Mouse (Mus musculus) ES-E14 (cell line): Measurements from ENCODE around the gene Pth1r. TPM values are rescaled to one million over a fixed set of nuclear protein-coding genes. Genes with fewer than 3 reads are reported as not detected.

Experiments
- DNase-seq: peaks from one replicate; pipeline ENCODE4 v3.0.0-alpha.2; 2013; ENCODE audit warnings: low read depth, low spot score
- H3K27ac ChIP-seq: 2 replicates; pipeline ENCODE4 v1.5.1; 2012; ENCODE audit warnings: low read depth, mild to moderate bottlenecking, low read length, moderate library complexity, mixed read lengths; ENCODE audit not compliant: poor library complexity, insufficient read depth, severe bottlenecking
- H3K36me3 ChIP-seq: 2 replicates; pipeline ENCODE4 v1.6.1; 2012; ENCODE audit warnings: mild to moderate bottlenecking, low read length, moderate library complexity, mixed read lengths; ENCODE audit not compliant: control insufficient read depth, poor library complexity, insufficient read depth, severe bottlenecking
- H3K4me1 ChIP-seq, 2 experiments: fragments of 150-350 bp in 1 of 2; sonication (generic) in 1 of 2; 2 replicates each; pipeline ENCODE4 v1.6.1; 2012; ENCODE audit warnings: low read length in 2 of 2, mild to moderate bottlenecking in 1 of 2, mixed read lengths in 1 of 2; ENCODE audit not compliant: control insufficient read depth in 2 of 2, insufficient read depth in 2 of 2, poor library complexity in 1 of 2
- H3K4me3 ChIP-seq, 2 experiments: fragments of 150-350 bp in 1 of 2; sonication (generic) in 1 of 2; 2 replicates each; pipeline ENCODE4 v1.5.1; 2012; ENCODE audit warnings: low read length in 2 of 2, low read depth in 1 of 2, mild to moderate bottlenecking in 1 of 2, mixed read lengths in 1 of 2; ENCODE audit not compliant: insufficient read depth in 1 of 2, poor library complexity in 1 of 2, severe bottlenecking in 1 of 2
- H3K9ac ChIP-seq: 2 replicates; pipeline ENCODE4 v1.6.1; 2012; ENCODE audit warnings: low read depth, mild to moderate bottlenecking, low read length, mixed read lengths; ENCODE audit not compliant: poor library complexity, insufficient read depth, severe bottlenecking
- H3K9me3 ChIP-seq: fragments of 150-350 bp; sonication (generic); 2 replicates; pipeline ENCODE4 v1.6.1; 2012; ENCODE audit warnings: low read depth, mild to moderate bottlenecking, low read length; ENCODE audit not compliant: control insufficient read depth, insufficient read depth
- CHD2 ChIP-seq: IDR thresholded peaks from 2 replicates; pipeline ENCODE4 v1.6.1; 2014; ENCODE audit warnings: mild to moderate bottlenecking, low read depth, low read length, inconsistent platforms
- HCFC1 ChIP-seq: IDR thresholded peaks from 2 replicates; pipeline ENCODE4 v1.6.1; 2012; ENCODE audit warnings: low read length, inconsistent platforms, borderline replicate concordance; ENCODE audit not compliant: insufficient read depth
- MAFK ChIP-seq: IDR thresholded peaks from 2 replicates; pipeline ENCODE4 v1.6.1; 2014; ENCODE audit warnings: mild to moderate bottlenecking, low read depth, low read length, inconsistent platforms; ENCODE audit not compliant: insufficient read depth
- ZC3H11A ChIP-seq: IDR thresholded peaks from 2 replicates; pipeline ENCODE4 v1.6.1; 2012; ENCODE audit warnings: low read depth, mild to moderate bottlenecking, inconsistent platforms, low read length, borderline replicate concordance
- ZNF384 ChIP-seq: IDR thresholded peaks from 2 replicates; pipeline ENCODE4 v1.6.1; 2012; ENCODE audit warnings: low read depth, low read length, inconsistent platforms
- in situ Hi-C, 2 experiments: fragments of 600-800 bp; cut with MboI; formaldehyde crosslinking; loops; one replicate each; pipeline ENCODE4 v1.15.1; 2025; ENCODE audit warnings: low sequenced_read_pairs in 2 of 2, inconsistent platforms in 1 of 2; ENCODE audit not compliant: unreplicated experiment in 2 of 2
- total RNA-seq: library from RNA; depleted of rRNA; stranded (reverse); fragments of 300-350 nt; gene quantifications from 2 replicates; pipeline ENCODE4 v1.2.3, GENCODE M21; 2012

Gene Pth1r
- total RNA-seq, 1 experiment = 6.8 TPM

- in situ Hi-C loops = no loop called here
- no peak for TF ChIP-seq HCFC1
- no peak for TF ChIP-seq ZC3H11A
- no peak for TF ChIP-seq CHD2
- no peak for TF ChIP-seq MAFK
- no peak for TF ChIP-seq ZNF384
- no peak for DNase-seq
- Histone ChIP-seq H3K9me3 (no peaks in the 10 kb centered on the region), H3K4me1 (no peaks in the 10 kb centered on the region), H3K36me3 (no peaks in the 10 kb centered on the region), H3K27ac (no peak overlapping the region), H3K4me3 (peak overlapping the region in 1 of 2 experiments; percentile 3; a peak in 1 of 4 replicates), H3K9ac (no peak overlapping the region)
Observed at GRCm38 (mm10) chr9:110774403-110775268, 27.7 kb upstream of the Pth1r start.

- Histone ChIP-seq H3K4me1 (no peaks in the 10 kb centered on the region), H3K36me3 (no peaks in the 10 kb centered on the region), H3K9me3 (no peaks in the 10 kb centered on the region), H3K4me3 (no peak overlapping the region), H3K27ac (no peak overlapping the region), H3K9ac (no peak overlapping the region)
- DNase-seq = no peak
- in situ Hi-C loops = no loop called here
- no peak for TF ChIP-seq CHD2
- TF ChIP-seq HCFC1 = no peak
- no peak for TF ChIP-seq MAFK
- no peak for TF ChIP-seq ZNF384
- no peak for TF ChIP-seq ZC3H11A
Observed at GRCm38 (mm10) chr9:110772336-110772735, 25.4 kb upstream of the Pth1r start.

- H3K4me1 ChIP-seq = no peaks in the 10 kb centered on the region; a peak in 1 of 4 replicates
- H3K36me3 ChIP-seq = no peaks in the 10 kb centered on the region
- H3K9me3 ChIP-seq = no peaks in the 10 kb centered on the region
- DNase-seq = no peak
- no peak overlapping the region for H3K4me3 ChIP-seq
- in situ Hi-C loops = no loop called here
- H3K9ac ChIP-seq = no peak overlapping the region
- H3K27ac ChIP-seq = no peak overlapping the region
- no peak for TF ChIP-seq CHD2
- no peak for TF ChIP-seq MAFK
- no peak for TF ChIP-seq HCFC1
- no peak for TF ChIP-seq ZC3H11A
- no peak for TF ChIP-seq ZNF384
Observed at GRCm38 (mm10) chr9:110763405-110763804, 16.5 kb upstream of the Pth1r start.

GRCm38 (mm10) chr9:110762763-110763162 lies 15.8 kb upstream of the Pth1r start:
- no peak for TF ChIP-seq MAFK
- no peak for TF ChIP-seq CHD2
- TF ChIP-seq ZNF384 = no peak
- no peak for TF ChIP-seq ZC3H11A
- TF ChIP-seq HCFC1 = no peak
- no peak for DNase-seq
- Histone ChIP-seq H3K4me3 (no peak overlapping the region), H3K4me1 (no peaks in the 10 kb centered on the region; a peak in 1 of 4 replicates), H3K9ac (no peak overlapping the region), H3K27ac (no peak overlapping the region), H3K36me3 (no peaks in the 10 kb centered on the region), H3K9me3 (no peaks in the 10 kb centered on the region)
- in situ Hi-C loops = no loop called here

- no peak for DNase-seq
- TF ChIP-seq ZNF384 = no peak
- no peak for TF ChIP-seq CHD2
- TF ChIP-seq ZC3H11A = no peak
- TF ChIP-seq HCFC1 = no peak
- TF ChIP-seq MAFK = no peak
- H3K4me3 ChIP-seq = no peak overlapping the region
- H3K36me3 ChIP-seq = no peaks in the 10 kb centered on the region
- H3K27ac ChIP-seq = no peak overlapping the region
- in situ Hi-C loops = no loop called here
- no peaks in the 10 kb centered on the region; a peak in 1 of 4 replicates for H3K4me1 ChIP-seq
- H3K9ac ChIP-seq = no peak overlapping the region
- H3K9me3 ChIP-seq = no peaks in the 10 kb centered on the region
Observed at GRCm38 (mm10) chr9:110760886-110761285, 13.9 kb upstream of the Pth1r start.
